17 mouse cellular contexts compared by ENCODE assay signal in genomic region chr17:5175535-5175934, GRCm38 (mm10).
DNase-seq lines count a peak whose midpoint lies in the region; ATAC-seq and TF ChIP-seq lines count a peak whose summit lies in the region.
"Had no signal": no experiment of that assay in that cellular context is flagged by ENCODE, and none has a peak within 500 bp of the region (broad histone marks: within the 10 kb centered on the region; RNA-seq: fewer than 3 reads in every experiment).

No protein-coding gene starts in this region.

- H3K27ac ChIP-seq in hindbrain, embryonic 13.5 days: peak overlapping the region; percentile 31; the same call in 1 of the 2 replicates
- H3K27ac ChIP-seq in hindbrain, embryonic 11.5 days (ENCODE audit: low read depth, low read length): no peak overlapping the region
- H3K27ac ChIP-seq in midbrain, embryonic 14.5 days (replicated peaks; ENCODE audit: low read depth, low read length): 0 out of 2 replicates have a peak overlapping the region, but pooled peaks have one; percentile 28
- H3K27ac ChIP-seq in midbrain, embryonic 11.5 days (ENCODE audit: low read depth, low read length): no peak overlapping the region
- peak overlapping the region; percentile 43 for H3K27ac ChIP-seq in olfactory bulb, adult 2 months (ENCODE audit: insufficient read depth, low read depth, low read length)
- H3K27ac ChIP-seq: intestine, embryonic 15.5 days; kidney, postnatal 0 days had no signal

- ATAC-seq in hindbrain, embryonic 13.5 days (ENCODE audit: low FRiP score): no peak
- ATAC-seq in hindbrain, embryonic 11.5 days (ENCODE audit: low FRiP score): no peak
- no peak for ATAC-seq in midbrain, embryonic 14.5 days (ENCODE audit: low FRiP score, low TSS enrichment)
- no peak for ATAC-seq in midbrain, embryonic 11.5 days (ENCODE audit: low FRiP score)
- ATAC-seq in megakaryocyte progenitor cell, adult 5-6 weeks (replicated peaks; ENCODE audit: poor library complexity): no peak

- H3K4me2 ChIP-seq in hindbrain, embryonic 13.5 days: no peak overlapping the region
- no peak overlapping the region for H3K4me2 ChIP-seq in hindbrain, embryonic 11.5 days (replicated peaks; ENCODE audit: low read depth, low read length)
- no peak overlapping the region for H3K4me2 ChIP-seq in midbrain, embryonic 14.5 days (ENCODE audit: low read length)
- H3K4me2 ChIP-seq in midbrain, embryonic 11.5 days: no peak overlapping the region
- H3K4me2 ChIP-seq: heart, embryonic 11.5 days; intestine, embryonic 15.5 days had no signal

- no peak for TF ChIP-seq POLR2A in olfactory bulb, adult 2 months (IDR thresholded peaks at IDR 0.05; ENCODE audit: insufficient read depth, low read depth, low read length)

- no peak overlapping the region for H3K9ac ChIP-seq in hindbrain, embryonic 13.5 days
- no peak overlapping the region for H3K9ac ChIP-seq in hindbrain, embryonic 11.5 days (ENCODE audit: low read depth, low read length)
- no peak overlapping the region for H3K9ac ChIP-seq in midbrain, embryonic 14.5 days (replicated peaks; ENCODE audit: low read length)
- no peak overlapping the region; the same call in 1 of the 2 replicates for H3K9ac ChIP-seq in midbrain, embryonic 11.5 days (ENCODE audit: low read length)
- H3K9ac ChIP-seq: intestine, embryonic 15.5 days had no signal

- no peaks in the 10 kb centered on the region for H3K9me3 ChIP-seq in hindbrain, embryonic 13.5 days
- H3K9me3 ChIP-seq in hindbrain, embryonic 11.5 days (ENCODE audit: control insufficient read depth, low read length): no peaks in the 10 kb centered on the region
- H3K9me3 ChIP-seq in midbrain, embryonic 14.5 days (ENCODE audit: control insufficient read depth, low read length): no peaks in the 10 kb centered on the region
- no peaks in the 10 kb centered on the region for H3K9me3 ChIP-seq in midbrain, embryonic 11.5 days (ENCODE audit: control insufficient read depth, low read length)
- H3K9me3 ChIP-seq: intestine, embryonic 15.5 days had no signal

- no peaks in the 10 kb centered on the region for H3K27me3 ChIP-seq in hindbrain, embryonic 13.5 days
- H3K27me3 ChIP-seq in hindbrain, embryonic 11.5 days (ENCODE audit: control insufficient read depth, insufficient read depth, low read length): no peaks in the 10 kb centered on the region
- no peaks in the 10 kb centered on the region for H3K27me3 ChIP-seq in midbrain, embryonic 14.5 days (ENCODE audit: control insufficient read depth, insufficient read depth, low read length)
- no peaks in the 10 kb centered on the region for H3K27me3 ChIP-seq in midbrain, embryonic 11.5 days (ENCODE audit: control insufficient read depth, insufficient read depth, low read length)
- H3K27me3 ChIP-seq: intestine, embryonic 15.5 days had no signal

- peaks cover 59% of the 10 kb centered on the region for H3K4me1 ChIP-seq in hindbrain, embryonic 13.5 days (replicated peaks)
- H3K4me1 ChIP-seq in hindbrain, embryonic 11.5 days (replicated peaks; ENCODE audit: control insufficient read depth, insufficient read depth, low read length): no peaks in the 10 kb centered on the region
- peaks cover 21% of the 10 kb centered on the region for H3K4me1 ChIP-seq in midbrain, embryonic 14.5 days (ENCODE audit: control insufficient read depth, insufficient read depth, low read length)
- H3K4me1 ChIP-seq in midbrain, embryonic 11.5 days (ENCODE audit: control insufficient read depth, insufficient read depth, low read length): peaks cover 5% of the 10 kb centered on the region; the same call in 1 of the 2 replicates
- H3K4me1 ChIP-seq in olfactory bulb, adult 2 months (ENCODE audit: control insufficient read depth, insufficient read depth, low read length): peaks cover 31% of the 10 kb centered on the region

- H3K4me3 ChIP-seq in hindbrain, embryonic 13.5 days: no peak overlapping the region
- H3K4me3 ChIP-seq in hindbrain, embryonic 11.5 days (ENCODE audit: low read depth, low read length): no peak overlapping the region
- H3K4me3 ChIP-seq in midbrain, embryonic 14.5 days (replicated peaks; ENCODE audit: low read depth, low read length): no peak overlapping the region
- no peak overlapping the region for H3K4me3 ChIP-seq in midbrain, embryonic 11.5 days (ENCODE audit: low read depth, low read length)
- H3K4me3 ChIP-seq in olfactory bulb, adult 2 months (ENCODE audit: insufficient read depth, low read depth, low read length): no peak overlapping the region
- H3K4me3 ChIP-seq: intestine, embryonic 15.5 days had no signal

- 85% methylated on average over 8 of the region's 8 CpGs for WGBS in hindbrain, embryonic 13.5 days
- WGBS in hindbrain, embryonic 11.5 days: 88% methylated on average over 8 of the region's 8 CpGs
- WGBS in midbrain, embryonic 14.5 days: 65% methylated on average over 8 of the region's 8 CpGs
- 76% methylated on average over 8 of the region's 8 CpGs for whole genome bisulfite sequencing in midbrain, embryonic 11.5 days
- WGBS in olfactory bulb, adult 2 months: 37% methylated on average over 8 of the region's 8 CpGs

- no peaks in the 10 kb centered on the region for H3K36me3 ChIP-seq in hindbrain, embryonic 13.5 days
- no peaks in the 10 kb centered on the region for H3K36me3 ChIP-seq in hindbrain, embryonic 11.5 days (ENCODE audit: control insufficient read depth, insufficient read depth, low read length)
- no peaks in the 10 kb centered on the region for H3K36me3 ChIP-seq in midbrain, embryonic 14.5 days (ENCODE audit: control insufficient read depth, insufficient read depth, low read length)
- no peaks in the 10 kb centered on the region for H3K36me3 ChIP-seq in midbrain, embryonic 11.5 days (ENCODE audit: control insufficient read depth, insufficient read depth, low read length)
- H3K36me3 ChIP-seq: intestine, embryonic 15.5 days had no signal

- no peak for TF ChIP-seq CTCF in olfactory bulb, adult 2 months (IDR thresholded peaks at IDR 0.05; ENCODE audit: insufficient read depth, low read depth, low read length)

- no peak for DNase-seq in hindbrain, embryonic 11.5 days (ENCODE audit: low spot score)
- no peak for DNase-seq in midbrain, embryonic 14.5 days
- DNase-seq in midbrain, embryonic 11.5 days (ENCODE audit: low spot score, missing footprints): no peak
- peak; percentile 67 for DNase-seq in layer of hippocampus, adult 9-11 months
- DNase-seq: adrenal gland, postnatal 10 days; cerebellum, adult 8-10 months; gastrocnemius, postnatal 36 days; liver; lung, adult 18-20 months; lung, postnatal 4 days; thymus, adult 18-20 months had no signal

Comparison
In these comparisons a context has a peak if more than half of its experiments do, and no peak if none do; other contexts are left out.
1. H3K27ac ChIP-seq: peak in hindbrain, embryonic 13.5 days (single experiment), midbrain, embryonic 14.5 days (single experiment) and olfactory bulb, adult 2 months (single experiment); none in hindbrain, embryonic 11.5 days (single experiment) and midbrain, embryonic 11.5 days (single experiment).